Mouse (Mus musculus) megakaryocyte, embryonic 14.5 days (primary cell): Measurements from ENCODE around the gene Insm1.

Source experiments
- FLI1 ChIP-seq: IDR thresholded peaks from 2 replicates; pipeline ENCODE4 v1.6.1; 2012; ENCODE audit warnings: low read length, inconsistent platforms, mixed read lengths
- GATA1 ChIP-seq: IDR thresholded peaks from 3 replicates; pipeline ENCODE4 v1.6.1; 2012; ENCODE audit warnings: mixed read lengths, low read length, inconsistent platforms, borderline replicate concordance

GRCm38 (mm10) chr2:146218881-146219535 is 2.7 kb upstream of the Insm1 start:
- no peak for TF ChIP-seq GATA1
- no peak for TF ChIP-seq FLI1
